Mouse (Mus musculus): ENCODE measurements around the gene Th. TPM values are rescaled to one million over a fixed set of nuclear protein-coding genes. Genes with fewer than 3 reads are reported as not detected.
A peak's percentile ranks its signal among the peaks of the same experiment; 100 is the strongest.

Gene Th
- 18.7 and 19.8 TPM in 2 replicates for polyA plus RNA-seq (2014; fragmentation: Nextera tagmentation; extraction: Ambion mirVana)

- no peak within 1 kb of the TSS for H3K4me2 ChIP-seq (ENCODE audit: low read depth, low read length, severe bottlenecking)
- WGBS: 82% methylated on average over 3 of the region's 3 CpGs
- H3K36me3 ChIP-seq (ENCODE audit: control insufficient read depth, insufficient read depth, low read length): no peaks in the 10 kb centered on the region
- H3K27ac ChIP-seq (ENCODE audit: low read depth, low read length): no peak within 1 kb of the TSS
- no peaks in the 10 kb centered on the region for H3K27me3 ChIP-seq (ENCODE audit: control insufficient read depth, insufficient read depth, low read length)
- H3K9me3 ChIP-seq (ENCODE audit: control insufficient read depth, low read length): no peaks in the 10 kb centered on the region
- no peak within 1 kb of the TSS for H3K4me3 ChIP-seq (ENCODE audit: low read depth, low read length)
- ATAC-seq (replicated peaks; ENCODE audit: low FRiP score): no peak
- H3K9ac ChIP-seq (ENCODE audit: low read length): no peak within 1 kb of the TSS
- no peaks in the 10 kb centered on the region for H3K4me1 ChIP-seq (replicated peaks; ENCODE audit: control insufficient read depth, insufficient read depth, low read length)
- no peak for DNase-seq (ENCODE audit: low spot score)
Measured at GRCm38 (mm10) chr7:142931028-142931427, at the start of gene Th. Gene Th (minus strand): TSS chr7:142931128.

GRCm38 (mm10) chr7:142968809-142969511 is 38.0 kb upstream of the Th start, which contains the start of gene Ascl2:
Gene Ascl2 (minus strand): TSS chr7:142969264.
- Histone ChIP-seq H3K9ac (ENCODE audit: low read length) (no peak within 1 kb of the TSS), H3K36me3 (ENCODE audit: control insufficient read depth, insufficient read depth, low read length) (no peaks in the 10 kb centered on the region), H3K4me1 (replicated peaks; ENCODE audit: control insufficient read depth, insufficient read depth, low read length) (peaks cover 7% of the 10 kb centered on the region; the same call in 1 of the 2 replicates), H3K4me2 (ENCODE audit: low read depth, low read length, severe bottlenecking) (peak within 1 kb of the TSS; percentile 50), H3K4me3 (ENCODE audit: low read depth, low read length) (peak within 1 kb of the TSS; percentile 19), H3K9me3 (ENCODE audit: control insufficient read depth, low read length) (no peaks in the 10 kb centered on the region), H3K27ac (ENCODE audit: low read depth, low read length) (no peak within 1 kb of the TSS), H3K27me3 (ENCODE audit: control insufficient read depth, insufficient read depth, low read length) (peaks cover 67% of the 10 kb centered on the region)
- peak; percentile 75 for DNase-seq (ENCODE audit: low spot score)
- peak; percentile 53 for ATAC-seq (replicated peaks; ENCODE audit: low FRiP score)
- 2% methylated on average over 51 of the region's 51 CpGs for WGBS

- Histone ChIP-seq H3K9ac (ENCODE audit: low read length) (no peak overlapping the region), H3K4me2 (ENCODE audit: low read depth, low read length, severe bottlenecking) (peak overlapping the region; percentile 50), H3K36me3 (ENCODE audit: control insufficient read depth, insufficient read depth, low read length) (no peaks in the 10 kb centered on the region), H3K27ac (ENCODE audit: low read depth, low read length) (no peak overlapping the region), H3K4me1 (replicated peaks; ENCODE audit: control insufficient read depth, insufficient read depth, low read length) (peaks cover 7% of the 10 kb centered on the region; the same call in 1 of the 2 replicates), H3K9me3 (ENCODE audit: control insufficient read depth, low read length) (no peaks in the 10 kb centered on the region), H3K27me3 (ENCODE audit: control insufficient read depth, insufficient read depth, low read length) (peaks cover 67% of the 10 kb centered on the region), H3K4me3 (ENCODE audit: low read depth, low read length) (peak overlapping the region; percentile 19)
- peak; percentile 83 for DNase-seq (ENCODE audit: low spot score)
- WGBS: under 1% methylated on average over 87 of the region's 90 CpGs
- peak; percentile 62; the same call in 1 of the 2 replicates for ATAC-seq (replicated peaks; ENCODE audit: low FRiP score)
Measured at GRCm38 (mm10) chr7:142967884-142968808, 37.2 kb upstream of the Th start.

- Histone ChIP-seq H3K9ac (ENCODE audit: low read length) (no peak overlapping the region), H3K4me1 (replicated peaks; ENCODE audit: control insufficient read depth, insufficient read depth, low read length) (peaks cover 7% of the 10 kb centered on the region; the same call in 1 of the 2 replicates), H3K4me2 (ENCODE audit: low read depth, low read length, severe bottlenecking) (peak overlapping the region; percentile 50), H3K36me3 (ENCODE audit: control insufficient read depth, insufficient read depth, low read length) (no peaks in the 10 kb centered on the region), H3K9me3 (ENCODE audit: control insufficient read depth, low read length) (no peaks in the 10 kb centered on the region), H3K27me3 (ENCODE audit: control insufficient read depth, insufficient read depth, low read length) (peaks cover 67% of the 10 kb centered on the region), H3K4me3 (ENCODE audit: low read depth, low read length) (peak overlapping the region; percentile 19), H3K27ac (ENCODE audit: low read depth, low read length) (no peak overlapping the region)
- peak; percentile 25; the same call in 1 of the 2 replicates for ATAC-seq (replicated peaks; ENCODE audit: low FRiP score)
- under 1% methylated on average over 36 of the region's 36 CpGs for WGBS
- peak; percentile 70 for DNase-seq (ENCODE audit: low spot score)
Measured at GRCm38 (mm10) chr7:142967414-142967883, 36.5 kb upstream of the Th start.

- no peak overlapping the region for H3K4me2 ChIP-seq (ENCODE audit: low read depth, low read length, severe bottlenecking)
- ATAC-seq (replicated peaks; ENCODE audit: low FRiP score): no peak
- H3K36me3 ChIP-seq (ENCODE audit: control insufficient read depth, insufficient read depth, low read length): no peaks in the 10 kb centered on the region
- no peaks in the 10 kb centered on the region for H3K4me1 ChIP-seq (replicated peaks; ENCODE audit: control insufficient read depth, insufficient read depth, low read length)
- no peak for DNase-seq (ENCODE audit: low spot score)
- H3K9ac ChIP-seq (ENCODE audit: low read length): no peak overlapping the region
- no peaks in the 10 kb centered on the region for H3K9me3 ChIP-seq (ENCODE audit: control insufficient read depth, low read length)
- no peak overlapping the region for H3K27ac ChIP-seq (ENCODE audit: low read depth, low read length)
- WGBS: 78% methylated on average over 4 of the region's 4 CpGs
- H3K4me3 ChIP-seq (ENCODE audit: low read depth, low read length): no peak overlapping the region
- H3K27me3 ChIP-seq (ENCODE audit: control insufficient read depth, insufficient read depth, low read length): no peaks in the 10 kb centered on the region
Measured at GRCm38 (mm10) chr7:142959752-142960151, 28.8 kb upstream of the Th start.

DNA sequence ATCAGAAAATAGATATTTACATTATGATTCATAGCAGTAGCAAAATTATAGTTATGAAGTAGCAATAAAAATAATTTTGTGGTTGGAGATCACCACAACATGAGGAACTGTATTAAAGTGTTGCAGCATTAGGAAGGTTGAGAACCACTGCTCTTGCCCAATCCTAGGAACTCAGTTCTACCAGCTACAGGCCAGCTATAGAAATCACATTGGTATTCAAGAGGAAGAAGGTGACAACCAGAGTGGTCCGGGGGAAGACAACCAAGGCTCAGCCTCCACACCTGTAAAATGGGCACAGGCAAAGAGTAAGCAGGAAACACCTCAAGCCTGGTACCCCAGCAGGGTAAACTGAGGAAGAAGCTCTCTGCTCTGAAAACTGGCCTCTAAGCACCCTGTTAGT is 27.9 kb upstream of the Th start:
- Histone ChIP-seq H3K4me3 (ENCODE audit: low read depth, low read length) (no peak overlapping the region), H3K9ac (ENCODE audit: low read length) (no peak overlapping the region), H3K27ac (ENCODE audit: low read depth, low read length) (no peak overlapping the region), H3K36me3 (ENCODE audit: control insufficient read depth, insufficient read depth, low read length) (no peaks in the 10 kb centered on the region), H3K4me2 (ENCODE audit: low read depth, low read length, severe bottlenecking) (no peak overlapping the region), H3K4me1 (replicated peaks; ENCODE audit: control insufficient read depth, insufficient read depth, low read length) (no peaks in the 10 kb centered on the region), H3K9me3 (ENCODE audit: control insufficient read depth, low read length) (no peaks in the 10 kb centered on the region), H3K27me3 (ENCODE audit: control insufficient read depth, insufficient read depth, low read length) (no peaks in the 10 kb centered on the region)
- DNase-seq (ENCODE audit: low spot score) (no peak), ATAC-seq (replicated peaks; ENCODE audit: low FRiP score) (no peak)
- WGBS: 88% methylated on average over 1 of the region's 1 CpGs

DNA sequence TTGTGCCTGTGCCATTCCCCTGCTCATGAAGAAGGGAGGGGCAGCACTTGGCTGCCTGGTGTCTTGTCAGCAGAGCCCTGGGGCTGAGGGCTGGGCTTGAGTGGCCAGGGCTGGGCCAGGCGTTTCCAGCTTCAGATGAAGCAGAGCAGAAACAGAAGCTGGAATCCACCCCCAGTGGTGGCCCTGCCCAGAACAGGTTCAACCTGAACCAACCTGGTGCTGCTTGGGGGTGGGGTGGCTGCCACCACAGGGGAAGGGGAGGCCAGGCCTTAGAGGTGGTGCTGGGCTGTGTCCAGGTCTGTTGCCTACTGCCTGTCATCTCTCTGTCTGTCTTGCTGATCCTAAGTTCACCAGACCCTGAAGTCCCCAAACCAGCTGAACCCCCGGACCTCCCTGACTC is 25.1 kb upstream of the Th start:
- Histone ChIP-seq H3K9ac (ENCODE audit: low read length) (no peak overlapping the region), H3K9me3 (ENCODE audit: control insufficient read depth, low read length) (no peaks in the 10 kb centered on the region), H3K36me3 (ENCODE audit: control insufficient read depth, insufficient read depth, low read length) (no peaks in the 10 kb centered on the region), H3K4me1 (replicated peaks; ENCODE audit: control insufficient read depth, insufficient read depth, low read length) (no peaks in the 10 kb centered on the region), H3K27me3 (ENCODE audit: control insufficient read depth, insufficient read depth, low read length) (no peaks in the 10 kb centered on the region), H3K4me2 (ENCODE audit: low read depth, low read length, severe bottlenecking) (no peak overlapping the region), H3K4me3 (ENCODE audit: low read depth, low read length) (no peak overlapping the region), H3K27ac (ENCODE audit: low read depth, low read length) (no peak overlapping the region)
- WGBS: 80% methylated on average over 2 of the region's 2 CpGs
- DNase-seq (ENCODE audit: low spot score): no peak
- ATAC-seq (replicated peaks; ENCODE audit: low FRiP score): no peak

GRCm38 (mm10) chr7:142949568-142949967 is 18.6 kb upstream of the Th start:
- no peaks in the 10 kb centered on the region for H3K27me3 ChIP-seq (ENCODE audit: control insufficient read depth, insufficient read depth, low read length)
- H3K9ac ChIP-seq (ENCODE audit: low read length): no peak overlapping the region
- DNase-seq (ENCODE audit: low spot score) (no peak), ATAC-seq (replicated peaks; ENCODE audit: low FRiP score) (no peak)
- no peaks in the 10 kb centered on the region for H3K9me3 ChIP-seq (ENCODE audit: control insufficient read depth, low read length)
- H3K27ac ChIP-seq (ENCODE audit: low read depth, low read length): no peak overlapping the region
- H3K4me1 ChIP-seq (replicated peaks; ENCODE audit: control insufficient read depth, insufficient read depth, low read length): no peaks in the 10 kb centered on the region
- H3K4me2 ChIP-seq (ENCODE audit: low read depth, low read length, severe bottlenecking): no peak overlapping the region
- 0% methylated on average over 1 of the region's 1 CpGs for WGBS
- H3K4me3 ChIP-seq (ENCODE audit: low read depth, low read length): no peak overlapping the region
- H3K36me3 ChIP-seq (ENCODE audit: control insufficient read depth, insufficient read depth, low read length): no peaks in the 10 kb centered on the region

Measured in forebrain, embryonic 11.5 days (tissue).